Mouse (Mus musculus) midbrain, postnatal 0 days (tissue): ENCODE results near the gene Tnnt1. TPM values are rescaled to one million over a fixed set of nuclear protein-coding genes. Genes with fewer than 3 reads are reported as not detected.
"Not testable (repeated sequence)": the region's sequence is repeated elsewhere in the genome, so short reads cannot be mapped to it uniquely, and the experiment has no call there.

ENCODE experiments used
- ATAC-seq: fragments of 200-750 bp; cut with Nextera tagmentation; 2 replicates; pipeline ENCODE4 v1.8.0; 2017; ENCODE audit warnings: moderate number of reproducible peaks, mild to moderate bottlenecking, moderate TSS enrichment, moderate library complexity; ENCODE audit not compliant: low FRiP score
- DNase-seq: peaks from one replicate; pipeline ENCODE4 v3.0.0-alpha.2; 2015; ENCODE audit warnings: low spot score
- H3K27ac ChIP-seq: fragments of 300-500 bp; sonication (generic); 2 replicates; pipeline ENCODE4 v1.5.1; 2014; ENCODE audit warnings: low read depth, mild to moderate bottlenecking, low read length, mixed read lengths
- H3K27me3 ChIP-seq: fragments of 300-500 bp; sonication (generic); 2 replicates; pipeline ENCODE4 v1.6.1; 2014; ENCODE audit warnings: low read length, control low read depth, mixed read lengths; ENCODE audit not compliant: insufficient read depth
- H3K36me3 ChIP-seq: fragments of 300-500 bp; sonication (generic); 2 replicates; pipeline ENCODE4 v1.6.1; 2014; ENCODE audit warnings: low read length, control low read depth, mixed read lengths; ENCODE audit not compliant: insufficient read depth
- H3K4me1 ChIP-seq: fragments of 300-500 bp; sonication (generic); 2 replicates; pipeline ENCODE4 v1.6.1; 2014; ENCODE audit warnings: mild to moderate bottlenecking, control low read depth, antibody characterized with exemption, low read length, mixed read lengths; ENCODE audit not compliant: insufficient read depth
- H3K4me2 ChIP-seq: fragments of 300-500 bp; sonication (generic); 2 replicates; pipeline ENCODE4 v1.6.1; 2014; ENCODE audit warnings: low read depth, mild to moderate bottlenecking, low read length, mixed read lengths; ENCODE audit not compliant: poor library complexity, severe bottlenecking
- H3K4me3 ChIP-seq: fragments of 300-500 bp; sonication (generic); 2 replicates; pipeline ENCODE4 v1.5.1; 2014; ENCODE audit warnings: low read depth, mild to moderate bottlenecking, low read length, moderate library complexity
- H3K9ac ChIP-seq: fragments of 300-500 bp; sonication (generic); replicated peaks from 2 replicates; pipeline ENCODE4 v1.6.1; 2014; ENCODE audit warnings: mild to moderate bottlenecking, low read length, moderate library complexity, mixed read lengths; ENCODE audit not compliant: poor library complexity, severe bottlenecking
- H3K9me3 ChIP-seq: fragments of 300-500 bp; sonication (generic); 2 replicates; pipeline ENCODE4 v1.6.1; 2016; ENCODE audit warnings: low read length, control low read depth
- CTCF ChIP-seq: IDR thresholded peaks from 2 replicates; pipeline ENCODE4 v1.5.1; 2016; ENCODE audit warnings: antibody characterized with exemption, mild to moderate bottlenecking
- WGBS: fragments of 180-500 bp; shearing (Covaris S2); extraction: QIAGEN DNeasy Blood & Tissue Kit; methylation state at CpG from one replicate; pipeline ENCODE4 v1.1.7; 2014; 5-methylcytosine and 5-hydroxymethylcytosine counted together
- polyA plus RNA-seq: library from polyadenylated mRNA; unstranded; fragments of >200 nt; fragmentation: Nextera tagmentation; extraction: Ambion mirVana; gene quantifications from 2 replicates; pipeline ENCODE4 v1.2.1, GENCODE M21; 2015
- total RNA-seq: library from RNA; depleted of rRNA; stranded (reverse); fragments of >200 nt; gene quantifications from 2 replicates; pipeline ENCODE4 v1.2.3, GENCODE M21; 2014

Gene Tnnt1
- total and polyA plus RNA-seq, 2 experiments from 2014 or later, result 4.1 to 4.2 TPM

- Histone ChIP-seq H3K9ac (no peak overlapping the region), H3K9me3 (no peaks in the 10 kb centered on the region), H3K4me1 (0 out of 2 replicates have a peak, but pooled peaks cover 3% of the 10 kb centered on the region), H3K4me2 (no peak overlapping the region), H3K36me3 (peaks cover 17% of the 10 kb centered on the region), H3K27ac (no peak overlapping the region), H3K27me3 (0 out of 2 replicates have a peak, but pooled peaks cover 5% of the 10 kb centered on the region), H3K4me3 (no peak overlapping the region)
- ATAC-seq, result no peak
- no peak for TF ChIP-seq CTCF
- DNase-seq, result no peak
- 84% methylated on average over 4 of the region's 4 CpGs for WGBS
Measured at GRCm38 (mm10) chr7:4536369-4536768, 20.2 kb upstream of the Tnnt1 start.

- Histone ChIP-seq H3K27ac (no peak within 1 kb of the TSS), H3K9ac (no peak within 1 kb of the TSS; the same call in 1 of the 2 replicates), H3K4me1 (0 out of 2 replicates have a peak, but pooled peaks cover 3% of the 10 kb centered on the region), H3K4me3 (peak within 1 kb of the TSS; percentile 18; the same call in 1 of the 2 replicates), H3K36me3 (no peaks in the 10 kb centered on the region), H3K4me2 (peak within 1 kb of the TSS; percentile 45), H3K27me3 (0 out of 2 replicates have a peak, but pooled peaks cover 5% of the 10 kb centered on the region), H3K9me3 (no peaks in the 10 kb centered on the region)
- no peak for TF ChIP-seq CTCF
- DNase-seq (peak; percentile 83), ATAC-seq (peak; percentile 73)
- WGBS, result 6% methylated on average over 28 of the region's 28 CpGs
Measured at GRCm38 (mm10) chr7:4532005-4532729, 16.0 kb upstream of the Tnnt1 start, which contains the start of gene Dnaaf3. Dnaaf3 (minus strand) TSS chr7:4532453.

DNA sequence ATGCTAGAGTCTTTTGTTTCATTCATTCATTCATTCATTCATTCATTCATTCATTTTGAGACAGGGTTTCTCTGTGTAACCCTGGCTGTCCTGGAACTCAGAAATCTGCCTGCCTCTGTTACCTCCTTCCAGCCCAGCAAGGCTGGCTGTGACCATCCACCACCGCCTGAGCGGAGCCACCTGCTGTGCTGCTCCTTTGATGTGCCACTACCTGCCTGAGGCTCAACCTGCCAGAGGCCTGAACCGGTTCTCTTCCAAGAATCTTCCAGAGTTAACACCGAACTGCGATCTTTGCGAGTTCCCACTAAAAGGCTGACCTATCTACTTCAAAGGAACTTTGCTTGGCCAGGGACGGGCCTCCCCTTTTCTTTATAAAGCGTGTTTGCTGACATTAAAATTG, 14.0 kb upstream of the Tnnt1 start:
- not testable (repeated sequence) for H3K36me3 ChIP-seq, H3K9me3 ChIP-seq, ATAC-seq, H3K4me3 ChIP-seq, DNase-seq, H3K27ac ChIP-seq, H3K4me1 ChIP-seq, H3K9ac ChIP-seq, H3K4me2 ChIP-seq, H3K27me3 ChIP-seq
- 54% methylated on average over 7 of the region's 8 CpGs for WGBS

DNA sequence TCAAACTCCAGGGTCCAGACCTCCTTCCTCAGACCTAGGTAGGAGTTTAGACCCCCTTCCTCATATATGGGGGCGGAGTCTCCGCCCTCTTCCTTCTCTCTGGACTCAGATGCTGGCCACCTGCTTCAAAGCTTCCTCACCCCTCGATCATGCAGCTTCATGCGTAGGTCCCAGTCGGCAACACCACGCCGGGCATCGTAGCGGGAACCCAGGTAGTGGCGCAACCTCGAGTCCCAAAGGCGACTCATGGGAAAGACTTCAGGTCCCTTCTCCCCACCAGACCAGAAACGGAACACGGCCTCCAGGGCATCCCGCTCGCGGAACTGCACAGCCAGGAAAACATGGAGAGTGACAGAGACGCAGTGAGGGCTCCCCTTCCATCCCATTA, 11.1 kb upstream of the Tnnt1 start:
- 0 out of 2 replicates have a peak, but pooled peaks have one; percentile 4 for ATAC-seq
- no peaks in the 10 kb centered on the region for H3K36me3 ChIP-seq
- no peak for TF ChIP-seq CTCF
- 52% methylated on average over 18 of the region's 18 CpGs for WGBS
- 0 out of 2 replicates have a peak, but pooled peaks cover 5% of the 10 kb centered on the region for H3K27me3 ChIP-seq
- no peak for DNase-seq
- H3K27ac ChIP-seq, result no peak overlapping the region
- no peaks in the 10 kb centered on the region for H3K9me3 ChIP-seq
- H3K4me2 ChIP-seq, result 0 out of 2 replicates have a peak overlapping the region, but pooled peaks have one; percentile 53
- no peak overlapping the region for H3K4me3 ChIP-seq
- H3K9ac ChIP-seq, result no peak overlapping the region
- peaks cover 7% of the 10 kb centered on the region; the same call in 1 of the 2 replicates for H3K4me1 ChIP-seq

DNA sequence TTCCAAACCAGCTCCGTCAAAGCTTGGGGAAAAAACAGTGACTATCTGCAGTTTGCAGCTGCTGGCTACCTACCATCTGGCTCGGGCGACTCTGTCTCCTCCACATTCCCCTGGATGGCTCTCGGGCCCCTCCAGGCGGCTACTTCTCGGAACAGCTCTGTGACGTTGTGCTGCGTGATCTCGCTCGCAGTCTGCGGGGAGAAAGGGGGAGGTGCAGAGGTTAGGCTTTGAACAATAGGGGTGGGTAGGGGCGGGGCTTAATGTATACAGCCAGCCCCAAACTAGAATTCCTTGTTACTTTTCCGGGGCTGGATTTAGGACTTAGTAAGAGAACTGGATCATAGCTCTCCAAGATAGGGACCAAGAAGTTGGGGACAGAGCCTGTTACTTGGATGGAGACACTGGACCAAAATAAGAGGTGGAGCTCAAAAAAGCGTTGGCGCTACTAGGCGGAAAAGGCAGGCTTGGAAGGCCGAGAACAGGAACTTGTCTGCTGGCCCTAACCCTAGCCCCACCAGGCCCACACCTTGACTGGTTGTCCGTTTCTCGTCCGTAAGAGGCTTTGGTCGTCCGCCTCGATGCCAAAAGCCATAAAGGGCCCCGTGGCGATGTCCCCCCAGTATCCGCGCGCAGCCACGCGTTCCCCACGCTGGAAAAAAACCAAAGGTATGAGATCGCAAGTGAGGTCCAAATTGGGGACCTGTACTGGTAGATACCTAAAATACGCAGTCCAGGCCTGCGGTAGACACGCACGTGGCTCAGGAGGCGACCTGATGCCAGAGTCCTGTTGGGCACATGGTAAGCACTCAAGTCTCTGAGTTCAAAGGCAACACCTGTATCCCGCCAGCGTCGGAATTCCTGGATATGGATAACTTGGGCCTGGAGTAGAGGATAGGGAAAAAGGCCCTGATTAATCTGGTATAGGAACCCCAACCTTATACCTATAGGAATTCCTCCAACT, 10.4 kb upstream of the Tnnt1 start:
- Histone ChIP-seq H3K27ac (no peak overlapping the region), H3K36me3 (no peaks in the 10 kb centered on the region), H3K27me3 (0 out of 2 replicates have a peak, but pooled peaks cover 1% of the 10 kb centered on the region), H3K4me3 (peak overlapping the region; percentile 25), H3K9ac (peak overlapping the region; percentile 50), H3K9me3 (no peaks in the 10 kb centered on the region), H3K4me2 (peak overlapping the region; percentile 53), H3K4me1 (peaks cover 4% of the 10 kb centered on the region; the same call in 1 of the 2 replicates)
- TF ChIP-seq CTCF, result peak; percentile 87
- DNase-seq (peak; percentile 92), ATAC-seq (peak; percentile 89)
- 23% methylated on average over 40 of the region's 40 CpGs for WGBS
